Mouse (Mus musculus) MEL (cell line): ENCODE data around the gene Rnf181. TPM values are rescaled to one million over a fixed set of nuclear protein-coding genes. Genes with fewer than 3 reads are reported as not detected.

Source experiments
- DNase-seq: peaks from one replicate; pipeline ENCODE4 v3.0.0; 2011; ENCODE audit warnings: low read depth, low spot score
- H3K27ac ChIP-seq: 2 replicates; pipeline ENCODE4 v1.5.1; 2012; ENCODE audit warnings: low read depth, mild to moderate bottlenecking, control low read depth, low read length, moderate library complexity; ENCODE audit not compliant: control insufficient read depth
- H3K27me3 ChIP-seq, 2 experiments: fragments of 150-350 bp in 1 of 2; sonication (generic) in 1 of 2; 2 replicates each; pipeline ENCODE4 v1.6.1; 2012; ENCODE audit warnings: low read length in 2 of 2, mild to moderate bottlenecking in 2 of 2, improper control_type of control experiment in 1 of 2, moderate library complexity in 1 of 2; ENCODE audit not compliant: insufficient read depth in 2 of 2, control insufficient read depth in 1 of 2
- H3K36me3 ChIP-seq, 2 experiments: 2 replicates each; pipeline ENCODE4 v1.6.1; 2012 to 2014; ENCODE audit warnings: low read length in 2 of 2, improper control_type of control experiment in 1 of 2, inconsistent platforms in 1 of 2, mild to moderate bottlenecking in 1 of 2; ENCODE audit not compliant: insufficient read depth in 2 of 2, control insufficient read depth in 1 of 2
- H3K4me1 ChIP-seq, 2 experiments: fragments of 150-350 bp in 1 of 2; sonication (generic) in 1 of 2; 2 replicates each; pipeline ENCODE4 v1.6.1; 2012; ENCODE audit warnings: low read length in 2 of 2, improper control_type of control experiment in 1 of 2, mild to moderate bottlenecking in 1 of 2; ENCODE audit not compliant: insufficient read depth in 2 of 2, control insufficient read depth in 1 of 2
- H3K4me3 ChIP-seq, 2 experiments: fragments of 150-350 bp in 1 of 2; sonication (generic) in 1 of 2; 2 replicates each; pipeline ENCODE4 v1.5.1; 2012; ENCODE audit warnings: low read depth in 2 of 2, low read length in 2 of 2, mild to moderate bottlenecking in 2 of 2, moderate library complexity in 2 of 2, control low read depth in 1 of 2, improper control_type of control experiment in 1 of 2; ENCODE audit not compliant: control insufficient read depth in 1 of 2, insufficient read depth in 1 of 2
- H3K79me2 ChIP-seq: 2 replicates; pipeline ENCODE4 v1.6.1; 2012; ENCODE audit warnings: mild to moderate bottlenecking, low read length, moderate library complexity; ENCODE audit not compliant: control insufficient read depth, poor library complexity, insufficient read depth
- H3K9ac ChIP-seq: 2 replicates; pipeline ENCODE4 v1.6.1; 2012; ENCODE audit warnings: low read depth, mild to moderate bottlenecking, control low read depth, low read length, moderate library complexity; ENCODE audit not compliant: control insufficient read depth, poor library complexity, severe bottlenecking
- H3K9me3 ChIP-seq: fragments of 150-350 bp; sonication (generic); replicated peaks from 2 replicates; pipeline ENCODE4 v1.6.1; 2012; ENCODE audit warnings: mild to moderate bottlenecking, low read length, improper control_type of control experiment, moderate library complexity; ENCODE audit not compliant: insufficient read depth
- CTCF ChIP-seq, 3 experiments: IDR thresholded peaks in 2 of 3; conservative IDR thresholded peaks in 1 of 3; 2 replicates each; pipeline ENCODE4 v1.5.1; 2011 to 2012; ENCODE audit warnings: low read length in 3 of 3, low read depth in 2 of 3, mild to moderate bottlenecking in 2 of 3, improper control_type of control experiment in 1 of 3, inconsistent platforms in 1 of 3, mixed read lengths in 1 of 3, moderate library complexity in 1 of 3; ENCODE audit not compliant: control insufficient read depth in 1 of 3, insufficient read depth in 1 of 3, poor library complexity in 1 of 3, severe bottlenecking in 1 of 3
- EP300 ChIP-seq, 2 experiments: IDR thresholded peaks; 2 replicates each; pipeline ENCODE4 v1.6.1; 2011; ENCODE audit warnings: improper control_type of control experiment in 2 of 2, low read length in 2 of 2, low read depth in 1 of 2, mild to moderate bottlenecking in 1 of 2
- GABPA ChIP-seq: IDR thresholded peaks from 2 replicates; pipeline ENCODE4 v1.6.1; 2012; ENCODE audit warnings: low read depth, mild to moderate bottlenecking, inconsistent platforms, low read length, improper control_type of control experiment, moderate library complexity
- MAX ChIP-seq: IDR thresholded peaks from 2 replicates; pipeline ENCODE4 v1.6.1; 2011; ENCODE audit warnings: low read length, improper control_type of control experiment
- MXI1 ChIP-seq: IDR thresholded peaks from 2 replicates; pipeline ENCODE4 v1.6.1; 2011; ENCODE audit warnings: mild to moderate bottlenecking, low read depth, low read length, improper control_type of control experiment
- MYB ChIP-seq: IDR thresholded peaks from 2 replicates; pipeline ENCODE4 v1.6.1; 2011; ENCODE audit warnings: mild to moderate bottlenecking, low read depth, low read length, improper control_type of control experiment
- NELFE ChIP-seq: IDR thresholded peaks from 2 replicates; pipeline ENCODE4 v1.6.1; 2011; ENCODE audit warnings: low read depth, low read length, improper control_type of control experiment
- NRF1 ChIP-seq: IDR thresholded peaks from 2 replicates; pipeline ENCODE4 v1.6.1; 2014; ENCODE audit warnings: low read depth, mild to moderate bottlenecking, inconsistent platforms, low read length, improper control_type of control experiment, moderate library complexity; ENCODE audit not compliant: poor library complexity, insufficient read depth, severe bottlenecking
- POLR2A ChIP-seq, 2 experiments: IDR thresholded peaks; 2 replicates each; pipeline ENCODE4 v1.6.1; 2011 to 2012; ENCODE audit warnings: low read length in 2 of 2, mild to moderate bottlenecking in 2 of 2, control low read depth in 1 of 2, improper control_type of control experiment in 1 of 2, low read depth in 1 of 2, moderate library complexity in 1 of 2; ENCODE audit not compliant: control insufficient read depth in 1 of 2, insufficient read depth in 1 of 2, poor library complexity in 1 of 2
- RCOR1 ChIP-seq: IDR thresholded peaks from 2 replicates; pipeline ENCODE4 v1.6.1; 2012; ENCODE audit warnings: low read depth, mild to moderate bottlenecking, inconsistent platforms, low read length, improper control_type of control experiment
- SIN3A ChIP-seq: IDR thresholded peaks from 2 replicates; pipeline ENCODE4 v1.6.1; 2012; ENCODE audit warnings: low read length, improper control_type of control experiment, inconsistent platforms
- SMC3 ChIP-seq: IDR thresholded peaks from 2 replicates; pipeline ENCODE4 v1.6.1; 2011; ENCODE audit warnings: low read depth, low read length, improper control_type of control experiment
- TAL1 ChIP-seq: IDR thresholded peaks from 2 replicates; pipeline ENCODE4 v1.6.1; 2012; ENCODE audit warnings: mild to moderate bottlenecking, inconsistent platforms, low read length, moderate library complexity, mixed read lengths
- TBP ChIP-seq: IDR thresholded peaks from 2 replicates; pipeline ENCODE4 v1.8.0; 2011; ENCODE audit warnings: low read depth, low read length, improper control_type of control experiment
- USF1 ChIP-seq: IDR thresholded peaks from 2 replicates; pipeline ENCODE4 v1.6.1; 2014; ENCODE audit warnings: low read depth, mild to moderate bottlenecking, inconsistent platforms, low read length, improper control_type of control experiment, moderate library complexity
- USF2 ChIP-seq, 2 experiments: IDR thresholded peaks; 2 replicates each; pipeline ENCODE4 v1.6.1; 2011 to 2012; ENCODE audit warnings: improper control_type of control experiment in 2 of 2, low read length in 2 of 2, borderline replicate concordance in 1 of 2, inconsistent platforms in 1 of 2, low read depth in 1 of 2, mild to moderate bottlenecking in 1 of 2; ENCODE audit not compliant: insufficient read depth in 1 of 2
- ZC3H11A ChIP-seq: IDR thresholded peaks from 2 replicates; pipeline ENCODE4 v1.6.1; 2012; ENCODE audit warnings: low read depth, mild to moderate bottlenecking, inconsistent platforms, low read length, improper control_type of control experiment
- ZKSCAN1 ChIP-seq: IDR thresholded peaks from 2 replicates; pipeline ENCODE4 v1.6.1; 2012; ENCODE audit warnings: low read depth, mild to moderate bottlenecking, inconsistent platforms, low read length, improper control_type of control experiment, moderate library complexity
- polyA plus RNA-seq, 2 experiments: library from polyadenylated mRNA; stranded (reverse) in 1 of 2; unstranded in 1 of 2; fragments of >175 nt in 1 of 2; fragments of >200 nt in 1 of 2; gene quantifications; 2 replicates each; pipeline versions ENCODE4 v1.2.1 to v1.2.4; 2012; ENCODE audit warnings: low replicate concordance in 2 of 2, low read depth in 1 of 2; ENCODE audit not compliant: insufficient read length in 2 of 2, insufficient read depth in 1 of 2, missing spikeins in 1 of 2
- total RNA-seq: library from RNA; depleted of rRNA; stranded (reverse); fragments of 300-350 nt; gene quantifications from 2 replicates; pipeline ENCODE4 v1.2.3, GENCODE M21; 2012

Rnf181 gene
- total and polyA plus RNA-seq, 3 experiments = 47.2 to 268 (median 107) TPM

GRCm38 (mm10) chr6:72318440-72318839, 48.3 kb downstream of the Rnf181 start:
- no peak for TF ChIP-seq GABPA
- TF ChIP-seq SMC3 = no peak
- no peak for TF ChIP-seq ZC3H11A
- no peak for TF ChIP-seq ZKSCAN1
- no peak for TF ChIP-seq EP300 (IDR thresholded peaks at IDR 0.05; ENCODE audit: low read depth in 1 of 2, low read length in 2 of 2)
- TF ChIP-seq MAX = no peak
- Histone ChIP-seq H3K36me3 (peaks cover 0 to 19% of the 10 kb centered on the region in 2 experiments; a peak in 2 of 4 replicates), H3K9me3 (no peaks in the 10 kb centered on the region), H3K4me1 (no peaks in the 10 kb centered on the region), H3K27me3 (no peaks in the 10 kb centered on the region), H3K4me3 (no peak overlapping the region), H3K79me2 (no peaks in the 10 kb centered on the region), H3K9ac (no peak overlapping the region), H3K27ac (no peak overlapping the region)
- no peak for DNase-seq

- H3K27ac ChIP-seq = no peak overlapping the region
- H3K79me2 ChIP-seq = no peaks in the 10 kb centered on the region
- no peak overlapping the region for H3K4me3 ChIP-seq
- no peaks in the 10 kb centered on the region for H3K4me1 ChIP-seq
- no peak for TF ChIP-seq MXI1
- no peak for TF ChIP-seq USF2 (IDR thresholded peaks at IDR 0.05; ENCODE audit: borderline replicate concordance in 1 of 2, insufficient read depth in 1 of 2, low read depth in 1 of 2, low read length in 2 of 2)
- TF ChIP-seq MYB = no peak
- TF ChIP-seq NRF1 = no peak
- no peak for TF ChIP-seq TBP
- no peak; a peak in 1 of 4 replicates for TF ChIP-seq POLR2A (IDR thresholded peaks at IDR 0.05; ENCODE audit: control insufficient read depth in 1 of 2, insufficient read depth in 1 of 2, low read depth in 1 of 2, low read length in 2 of 2, poor library complexity in 1 of 2)
- no peak for TF ChIP-seq SIN3A
- no peak for TF ChIP-seq RCOR1
- no peak for TF ChIP-seq USF1
- no peak for TF ChIP-seq CTCF (IDR thresholded peaks at IDR 0.05 in 2 of 3, conservative IDR thresholded peaks at IDR 0.05 in 1 of 3; ENCODE audit: control insufficient read depth in 1 of 3, insufficient read depth in 1 of 3, low read depth in 2 of 3, low read length in 3 of 3, poor library complexity in 1 of 3, severe bottlenecking in 1 of 3)
- TF ChIP-seq TAL1 = no peak
- no peak for TF ChIP-seq NELFE
- H3K27me3 ChIP-seq = no peaks in the 10 kb centered on the region
- H3K36me3 ChIP-seq = peaks cover 0 to 15% of the 10 kb centered on the region in 2 experiments; a peak in 2 of 4 replicates
- no peak for DNase-seq
- no peak overlapping the region for H3K9ac ChIP-seq
- H3K9me3 ChIP-seq = no peaks in the 10 kb centered on the region
Measured at GRCm38 (mm10) chr6:72316044-72316443, 50.7 kb downstream of the Rnf181 start.
